Mouse (Mus musculus) midbrain, embryonic 14.5 days (tissue): ENCODE measurements at regions not wholly inside any gene's neighbourhood (a gene's known extent, or its start where the extent isn't known, plus 50 kb on each side); places are given as distances from the start of the nearest gene placed in this dataset.

Experiments used
- ATAC-seq: fragments of 200-750 bp; cut with Nextera tagmentation; 2 replicates; pipeline ENCODE4 v1.8.0; 2017; ENCODE audit warnings: moderate number of reproducible peaks, moderate library complexity; ENCODE audit not compliant: low FRiP score, low TSS enrichment
- DNase-seq: peaks from one replicate; pipeline ENCODE4 v3.0.0-alpha.2; 2015
- H3K27ac ChIP-seq: fragments of 300-500 bp; sonication (generic); replicated peaks from 2 replicates; pipeline ENCODE4 v1.5.1; 2014; ENCODE audit warnings: mild to moderate bottlenecking, low read depth, low read length, moderate library complexity
- H3K27me3 ChIP-seq: fragments of 300-500 bp; sonication (generic); 2 replicates; pipeline ENCODE4 v1.6.1; 2014; ENCODE audit warnings: low read length, control low read depth, mixed read lengths; ENCODE audit not compliant: control insufficient read depth, insufficient read depth
- H3K36me3 ChIP-seq: fragments of 300-500 bp; sonication (generic); 2 replicates; pipeline ENCODE4 v1.6.1; 2014; ENCODE audit warnings: low read length, control low read depth; ENCODE audit not compliant: control insufficient read depth, insufficient read depth
- H3K4me1 ChIP-seq: fragments of 300-500 bp; sonication (generic); 2 replicates; pipeline ENCODE4 v1.6.1; 2014; ENCODE audit warnings: mild to moderate bottlenecking, antibody characterized with exemption, low read length, control low read depth; ENCODE audit not compliant: control insufficient read depth, insufficient read depth
- H3K4me2 ChIP-seq: fragments of 300-500 bp; sonication (generic); 2 replicates; pipeline ENCODE4 v1.6.1; 2014; ENCODE audit warnings: mild to moderate bottlenecking, low read length, moderate library complexity
- H3K4me3 ChIP-seq: fragments of 300-500 bp; sonication (generic); replicated peaks from 2 replicates; pipeline ENCODE4 v1.5.1; 2014; ENCODE audit warnings: low read depth, low read length
- H3K9ac ChIP-seq: fragments of 300-500 bp; sonication (generic); replicated peaks from 2 replicates; pipeline ENCODE4 v1.6.1; 2014; ENCODE audit warnings: mild to moderate bottlenecking, low read length, moderate library complexity
- H3K9me3 ChIP-seq: fragments of 300-500 bp; sonication (generic); 2 replicates; pipeline ENCODE4 v1.6.1; 2016; ENCODE audit warnings: low read length, control low read depth, mixed read lengths; ENCODE audit not compliant: control insufficient read depth
- WGBS: fragments of 180-500 bp; shearing (Covaris S2); extraction: QIAGEN DNeasy Blood & Tissue Kit; methylation state at CpG from one replicate; pipeline ENCODE4 v1.1.7; 2014; 5-methylcytosine and 5-hydroxymethylcytosine counted together

DNA sequence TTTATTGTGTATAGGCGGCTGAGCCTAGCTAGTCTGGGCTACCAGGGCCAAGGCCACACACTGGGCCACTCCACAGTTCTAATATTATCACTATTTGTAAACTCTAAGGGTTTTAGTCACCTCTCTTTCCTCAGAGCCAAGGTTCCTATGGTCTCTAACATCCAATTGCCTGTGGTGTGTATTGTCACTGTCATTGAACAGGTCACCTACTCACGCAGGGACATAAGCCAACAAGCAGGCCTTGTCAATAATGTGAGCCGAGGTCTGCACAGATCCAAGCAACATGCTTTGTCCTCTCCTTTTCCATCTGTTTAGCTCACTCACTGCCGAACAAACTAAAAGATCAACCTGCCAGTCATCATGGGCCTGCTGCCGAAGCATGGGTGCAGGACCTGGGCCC, 79.5 kb upstream of the Ywhaq start:
- H3K27me3 ChIP-seq: no peaks in the 10 kb centered on the region
- no peak overlapping the region for H3K4me3 ChIP-seq
- DNase-seq (no peak), ATAC-seq (no peak)
- no peak overlapping the region for H3K27ac ChIP-seq
- no peaks in the 10 kb centered on the region for H3K36me3 ChIP-seq
- no peak overlapping the region for H3K4me2 ChIP-seq
- no peaks in the 10 kb centered on the region for H3K9me3 ChIP-seq
- WGBS: 55% methylated on average over 5 of the region's 5 CpGs
- H3K4me1 ChIP-seq: peaks cover 5% of the 10 kb centered on the region; the same call in 1 of the 2 replicates
- no peak overlapping the region for H3K9ac ChIP-seq

DNA sequence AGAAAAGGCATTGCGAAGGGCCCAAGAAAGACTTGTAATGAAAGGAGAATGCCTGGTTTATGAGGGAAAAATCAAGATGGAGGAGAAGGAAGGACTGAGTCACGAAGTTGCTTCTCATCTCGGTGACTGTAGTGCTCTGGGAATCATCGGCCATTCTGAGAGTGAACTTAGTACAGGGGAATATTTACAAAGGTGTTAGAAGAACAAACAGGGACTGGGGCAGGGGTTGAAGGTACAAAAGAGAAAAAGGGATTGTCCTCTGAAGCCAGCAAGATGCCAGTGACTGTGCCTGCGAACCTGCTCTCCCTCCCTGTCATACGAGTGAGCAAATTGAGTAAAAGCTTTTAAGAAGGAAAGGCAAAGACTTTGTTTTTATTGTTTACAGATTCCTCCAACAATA, 78.1 kb upstream of the Ywhaq start:
- Histone ChIP-seq H3K9me3 (no peaks in the 10 kb centered on the region), H3K4me3 (no peak overlapping the region), H3K4me2 (no peak overlapping the region), H3K9ac (no peak overlapping the region), H3K36me3 (no peaks in the 10 kb centered on the region), H3K27ac (no peak overlapping the region), H3K27me3 (no peaks in the 10 kb centered on the region), H3K4me1 (peaks cover 5% of the 10 kb centered on the region; the same call in 1 of the 2 replicates)
- DNase-seq (no peak), ATAC-seq (no peak)
- WGBS: 90% methylated on average over 6 of the region's 6 CpGs

DNA sequence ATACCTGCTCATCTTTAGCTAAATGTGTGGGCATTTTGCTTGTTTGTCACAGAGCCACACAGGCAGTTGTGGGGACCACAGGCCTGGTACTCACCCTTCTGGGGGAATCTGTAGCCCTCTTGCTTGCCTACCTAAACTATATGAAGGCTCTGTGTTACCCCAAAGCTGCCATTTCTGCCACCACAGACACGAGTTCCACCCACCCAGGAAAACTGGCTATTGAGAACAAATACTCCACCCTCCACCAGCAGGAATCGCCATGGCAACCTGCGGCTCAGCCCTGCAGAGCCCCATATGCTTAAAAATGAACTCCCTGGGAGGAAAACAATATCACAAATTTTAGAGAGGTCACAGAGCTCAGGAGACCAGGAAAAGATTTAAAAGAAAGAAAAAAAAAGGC, 76.0 kb upstream of the Ywhaq start:
- Histone ChIP-seq H3K4me2 (no peak overlapping the region), H3K36me3 (no peaks in the 10 kb centered on the region), H3K27me3 (no peaks in the 10 kb centered on the region), H3K4me1 (peaks cover 5% of the 10 kb centered on the region; the same call in 1 of the 2 replicates), H3K9me3 (no peaks in the 10 kb centered on the region), H3K9ac (no peak overlapping the region; the same call in 1 of the 2 replicates), H3K27ac (no peak overlapping the region), H3K4me3 (no peak overlapping the region)
- DNase-seq: peak; percentile 59
- ATAC-seq: no peak; the same call in 1 of the 2 replicates
- WGBS: 21% methylated on average over 3 of the region's 3 CpGs

DNA sequence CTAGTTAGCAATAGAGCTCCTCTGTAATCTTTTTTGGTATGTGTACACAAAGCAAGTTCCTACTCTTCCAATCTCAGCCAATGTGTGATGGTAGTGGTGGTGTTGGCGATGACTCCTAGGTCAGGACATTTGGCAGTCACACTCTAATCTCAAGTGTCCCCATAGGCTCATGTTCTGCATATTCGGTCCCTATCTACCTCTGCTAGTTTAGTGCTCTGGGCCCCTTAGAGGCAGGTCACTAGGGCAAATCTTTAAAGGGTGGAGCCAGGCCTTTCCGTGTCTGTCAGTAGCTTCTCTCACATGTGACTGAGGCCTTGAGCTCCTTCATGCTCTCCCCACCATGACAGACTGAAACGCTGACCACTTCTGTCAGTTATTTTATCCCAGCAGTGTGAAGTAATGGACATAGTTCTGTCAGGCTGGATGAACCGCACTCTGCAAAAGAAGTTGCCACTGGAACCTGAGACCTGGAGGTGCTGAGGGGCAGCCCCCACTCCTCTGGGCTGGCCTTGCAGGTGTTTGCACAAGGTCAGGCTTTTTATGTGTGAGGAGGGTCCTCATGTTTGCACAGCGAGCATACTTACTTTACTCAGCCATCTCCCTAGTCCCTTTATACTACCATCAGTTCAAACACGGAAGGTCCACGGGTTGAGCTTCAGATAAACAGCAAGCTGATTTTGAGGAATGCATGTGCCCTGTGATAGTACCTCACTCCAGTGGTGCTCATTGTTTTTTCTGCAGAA, 75.3 kb upstream of the Ywhaq start:
- H3K4me1 ChIP-seq: peaks cover 5% of the 10 kb centered on the region; the same call in 1 of the 2 replicates
- no peak overlapping the region for H3K4me3 ChIP-seq
- 84% methylated on average over 8 of the region's 8 CpGs for WGBS
- H3K9ac ChIP-seq: no peak overlapping the region
- H3K4me2 ChIP-seq: no peak overlapping the region
- no peak overlapping the region for H3K27ac ChIP-seq
- H3K27me3 ChIP-seq: no peaks in the 10 kb centered on the region
- ATAC-seq (no peak), DNase-seq (no peak)
- H3K36me3 ChIP-seq: no peaks in the 10 kb centered on the region
- no peaks in the 10 kb centered on the region for H3K9me3 ChIP-seq

DNA sequence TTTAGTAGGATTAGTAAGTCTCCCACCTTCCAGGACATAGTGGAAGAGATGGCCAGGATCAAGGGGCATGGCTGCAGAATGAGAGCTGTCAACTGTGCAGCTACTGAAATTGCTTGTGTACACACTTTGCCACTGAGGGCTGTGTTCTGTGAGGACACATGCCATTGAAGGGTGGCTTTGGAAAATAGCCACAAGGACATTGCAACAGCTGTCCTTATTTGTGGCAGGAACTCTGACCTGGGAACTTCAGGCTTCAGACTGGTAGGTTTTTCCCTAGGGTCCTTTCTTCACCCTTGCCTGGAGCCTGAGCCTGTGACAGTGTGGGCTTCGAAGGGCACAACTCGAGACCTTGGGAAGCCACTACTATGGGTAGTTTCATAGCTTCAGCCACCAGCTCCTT, 64.2 kb upstream of the Ywhaq start:
- Histone ChIP-seq H3K27ac (no peak overlapping the region), H3K4me2 (no peak overlapping the region), H3K9ac (no peak overlapping the region), H3K4me3 (no peak overlapping the region), H3K9me3 (no peaks in the 10 kb centered on the region), H3K27me3 (no peaks in the 10 kb centered on the region), H3K4me1 (no peaks in the 10 kb centered on the region), H3K36me3 (no peaks in the 10 kb centered on the region)
- ATAC-seq (no peak), DNase-seq (no peak)
- WGBS: 77% methylated on average over 2 of the region's 2 CpGs

DNA sequence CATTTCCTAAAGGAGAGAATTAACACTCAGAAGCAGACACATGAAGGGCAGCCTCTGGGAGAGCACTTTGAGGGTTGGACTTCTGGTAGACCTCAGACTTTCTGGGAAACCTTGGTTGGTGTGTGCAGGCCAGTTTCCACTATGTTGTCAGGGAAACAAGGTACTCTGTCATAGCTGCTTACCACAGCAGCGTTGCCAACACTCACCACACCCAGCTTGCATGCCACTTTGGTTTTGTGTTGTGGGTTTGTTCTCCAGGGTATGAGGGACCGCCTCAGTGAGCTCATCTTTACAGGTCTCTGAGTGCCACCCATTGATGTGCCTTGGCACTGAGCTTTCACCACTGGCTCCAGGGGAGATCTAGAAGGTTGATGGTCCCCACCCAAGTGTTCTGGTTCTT, 62.8 kb upstream of the Ywhaq start:
- Histone ChIP-seq H3K9me3 (no peaks in the 10 kb centered on the region), H3K27me3 (no peaks in the 10 kb centered on the region), H3K4me1 (no peaks in the 10 kb centered on the region), H3K9ac (no peak overlapping the region), H3K36me3 (no peaks in the 10 kb centered on the region), H3K27ac (no peak overlapping the region), H3K4me3 (no peak overlapping the region), H3K4me2 (no peak overlapping the region)
- WGBS: 87% methylated on average over 2 of the region's 2 CpGs
- ATAC-seq: no peak
- DNase-seq: no peak

DNA sequence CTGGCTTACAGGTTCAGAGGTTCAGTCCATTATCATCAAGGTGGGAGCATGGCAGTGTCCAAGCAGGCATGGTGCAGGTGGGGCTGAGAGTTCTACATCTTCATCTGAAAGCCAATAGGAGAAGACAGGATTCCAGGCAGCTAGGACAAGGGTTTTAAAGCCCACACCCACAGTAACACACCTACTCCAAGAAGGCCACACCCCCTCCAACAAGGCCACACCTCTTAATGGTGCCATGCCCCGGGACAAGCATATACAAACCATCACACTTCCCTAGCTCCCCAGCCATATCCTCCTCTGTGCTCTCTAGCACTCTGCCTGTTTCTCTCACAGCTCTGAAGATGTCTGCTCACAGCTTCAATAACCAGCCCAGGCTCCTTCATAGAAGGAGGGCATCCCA, 61.8 kb upstream of the Ywhaq start:
- Histone ChIP-seq H3K36me3 (no peaks in the 10 kb centered on the region), H3K4me3 (no peak overlapping the region), H3K9me3 (no peaks in the 10 kb centered on the region), H3K4me1 (no peaks in the 10 kb centered on the region), H3K27me3 (no peaks in the 10 kb centered on the region), H3K9ac (no peak overlapping the region), H3K4me2 (no peak overlapping the region), H3K27ac (no peak overlapping the region)
- DNase-seq: no peak
- no peak for ATAC-seq
- WGBS: 73% methylated on average over 1 of the region's 1 CpGs

DNA sequence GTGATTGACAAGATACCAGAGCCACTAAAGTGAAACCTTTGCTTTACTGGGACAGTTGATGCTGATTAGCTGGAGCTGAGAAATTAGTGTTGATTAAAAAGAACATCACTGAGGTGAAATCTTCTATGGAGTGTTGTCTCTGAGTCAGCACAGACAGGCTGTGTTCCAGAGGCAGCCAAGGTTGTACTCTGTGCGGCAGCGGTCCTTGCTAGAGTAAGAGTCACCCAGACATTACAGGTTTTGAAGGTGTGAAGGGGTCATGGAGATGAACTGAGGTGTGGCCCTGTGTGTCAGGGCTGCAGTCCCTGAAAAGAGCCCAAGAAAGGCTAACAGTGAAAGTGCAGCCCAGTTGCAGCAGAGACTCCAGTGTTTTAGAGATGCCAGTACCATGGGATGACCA, 59.1 kb upstream of the Ywhaq start:
- no peaks in the 10 kb centered on the region for H3K27me3 ChIP-seq
- 94% methylated on average over 2 of the region's 2 CpGs for WGBS
- no peak overlapping the region for H3K27ac ChIP-seq
- H3K4me3 ChIP-seq: no peak overlapping the region
- H3K4me1 ChIP-seq: no peaks in the 10 kb centered on the region
- H3K36me3 ChIP-seq: no peaks in the 10 kb centered on the region
- no peaks in the 10 kb centered on the region for H3K9me3 ChIP-seq
- DNase-seq: no peak
- ATAC-seq: no peak
- no peak overlapping the region for H3K4me2 ChIP-seq
- no peak overlapping the region for H3K9ac ChIP-seq

DNA sequence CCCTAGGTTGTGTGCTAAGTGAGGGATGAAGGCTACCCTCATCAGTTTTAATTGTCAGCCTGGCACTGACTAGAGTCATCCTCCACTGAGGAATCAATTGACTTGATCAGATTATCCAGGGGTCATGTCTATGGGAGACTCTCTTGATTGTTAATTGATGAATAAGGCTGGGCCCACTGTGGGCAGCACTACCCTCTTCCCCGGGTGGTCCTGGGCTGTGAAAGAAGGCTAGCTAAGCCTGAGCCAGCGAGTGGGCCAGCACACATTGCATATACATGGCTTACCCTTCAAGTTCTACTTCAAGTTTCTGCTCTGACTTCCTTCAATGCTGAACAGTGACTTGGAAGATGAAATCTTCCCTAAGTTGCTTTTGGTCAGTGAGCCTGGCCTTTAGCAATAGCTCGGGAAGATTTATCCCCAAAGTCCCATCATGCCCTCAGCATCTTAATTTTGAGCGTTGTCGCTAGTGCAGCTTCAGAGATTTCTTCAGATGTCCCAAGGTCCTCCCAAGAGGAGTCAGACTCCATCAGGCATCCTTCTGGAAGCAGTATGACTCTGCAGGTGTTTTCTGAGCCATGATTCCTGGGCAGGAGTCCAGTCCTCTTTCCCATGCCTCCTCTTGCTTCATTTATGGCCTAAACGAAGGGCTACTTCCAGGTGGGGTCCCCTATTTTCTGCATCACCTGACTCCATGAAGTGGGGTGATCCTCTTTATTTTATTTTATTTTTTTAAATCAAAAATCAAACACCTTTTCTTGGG, 55.7 kb upstream of the Ywhaq start:
- Histone ChIP-seq H3K27ac (no peak overlapping the region), H3K4me1 (no peaks in the 10 kb centered on the region), H3K9ac (no peak overlapping the region), H3K4me3 (no peak overlapping the region), H3K36me3 (no peaks in the 10 kb centered on the region), H3K9me3 (no peaks in the 10 kb centered on the region), H3K4me2 (no peak overlapping the region), H3K27me3 (no peaks in the 10 kb centered on the region)
- 83% methylated on average over 6 of the region's 6 CpGs for WGBS
- no peak for DNase-seq
- ATAC-seq: no peak
